Mouse (Mus musculus): ENCODE measurements at regions not wholly inside any gene's neighbourhood (a gene's known extent, or its start where the extent isn't known, plus 50 kb on each side); places are given as distances from the start of the nearest gene placed in this dataset.

- DNase-seq = no peak
These were observed 104.2 kb downstream of the Fgf9 start for GRCm38 (mm10) chr14:58174512-58174911.

- no peak for DNase-seq
These were observed 98.6 kb downstream of the Fgf9 start for GRCm38 (mm10) chr14:58168920-58169319.

Measured in retina, postnatal 1 day (tissue).